8 mouse cellular contexts compared by ENCODE assay signal in the genomic region with DNA sequence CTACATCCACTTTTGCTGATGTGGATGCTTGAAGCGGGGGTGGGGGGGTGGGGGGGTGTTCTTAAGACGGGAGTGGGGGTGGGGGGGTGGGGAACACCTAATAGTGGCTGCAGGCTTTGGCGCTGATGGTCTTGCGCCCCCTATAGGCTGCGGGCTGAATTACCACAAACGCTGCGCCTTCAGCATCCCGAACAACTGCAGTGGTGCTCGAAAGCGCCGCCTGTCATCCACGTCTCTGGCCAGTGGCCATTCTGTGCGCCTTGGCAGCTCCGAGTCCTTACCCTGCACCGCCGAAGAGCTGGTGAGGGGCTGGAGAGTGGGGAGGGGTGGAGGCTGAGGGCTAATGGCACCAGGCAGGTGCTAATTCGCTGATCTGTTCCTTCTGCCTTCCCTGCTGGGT. TPM values are rescaled to one million over a fixed set of nuclear protein-coding genes. Genes with fewer than 3 reads are reported as not detected.
DNase-seq lines count a peak whose midpoint lies in the region; ATAC-seq and TF ChIP-seq lines count a peak whose summit lies in the region.

No protein-coding gene starts in this region.

- no peak for TF ChIP-seq POLR2A in kidney, adult 2 months (IDR thresholded peaks at IDR 0.05; ENCODE audit: low read depth, low read length)

- H3K9ac ChIP-seq in kidney, embryonic 14.5 days (ENCODE audit: low read depth, low read length): no peak overlapping the region
- no peak overlapping the region for H3K9ac ChIP-seq in heart, postnatal 0 days (replicated peaks; ENCODE audit: low read depth, low read length)
- H3K9ac ChIP-seq in limb, embryonic 11.5 days (ENCODE audit: low read length): no peak overlapping the region

- WGBS in kidney, adult 2 months: 48% methylated on average over 17 of the region's 17 CpGs
- 36% methylated on average over 16 of the region's 17 CpGs for WGBS in kidney, embryonic 14.5 days
- 38% methylated on average over 17 of the region's 17 CpGs for WGBS in heart, postnatal 0 days
- 27% methylated on average over 17 of the region's 17 CpGs for WGBS in limb, embryonic 11.5 days

- H3K4me2 ChIP-seq in kidney, embryonic 14.5 days (replicated peaks; ENCODE audit: low read depth, low read length): no peak overlapping the region
- no peak overlapping the region for H3K4me2 ChIP-seq in heart, postnatal 0 days (ENCODE audit: low read depth, low read length)
- no peak overlapping the region for H3K4me2 ChIP-seq in limb, embryonic 11.5 days (ENCODE audit: low read depth, severe bottlenecking)

- no peaks in the 10 kb centered on the region for H3K9me3 ChIP-seq in kidney, embryonic 14.5 days (ENCODE audit: control insufficient read depth, low read length)
- H3K9me3 ChIP-seq in G1E (replicated peaks): no peaks in the 10 kb centered on the region
- no peaks in the 10 kb centered on the region for H3K9me3 ChIP-seq in heart, postnatal 0 days (replicated peaks; ENCODE audit: control insufficient read depth, low read length)
- no peaks in the 10 kb centered on the region for H3K9me3 ChIP-seq in limb, embryonic 11.5 days (ENCODE audit: control insufficient read depth, low read length)

- H3K27me3 ChIP-seq in kidney, adult 2 months (replicated peaks; ENCODE audit: control insufficient read depth, insufficient read depth, low read length): no peaks in the 10 kb centered on the region
- no peaks in the 10 kb centered on the region for H3K27me3 ChIP-seq in kidney, embryonic 14.5 days (ENCODE audit: control insufficient read depth, insufficient read depth, low read length)
- H3K27me3 ChIP-seq in G1E (ENCODE audit: insufficient read depth, low read length): no peaks in the 10 kb centered on the region
- no peaks in the 10 kb centered on the region for H3K27me3 ChIP-seq in heart, postnatal 0 days (ENCODE audit: control insufficient read depth, insufficient read depth, low read length)
- H3K27me3 ChIP-seq in limb, embryonic 11.5 days (ENCODE audit: control insufficient read depth, insufficient read depth, low read length): no peaks in the 10 kb centered on the region

- H3K36me3 ChIP-seq in kidney, adult 2 months (ENCODE audit: control insufficient read depth, insufficient read depth, low read length): no peaks in the 10 kb centered on the region
- H3K36me3 ChIP-seq in kidney, embryonic 14.5 days (ENCODE audit: control insufficient read depth, insufficient read depth, low read length): peaks cover 43% of the 10 kb centered on the region
- peaks cover 65% of the 10 kb centered on the region for H3K36me3 ChIP-seq in G1E (replicated peaks)
- H3K36me3 ChIP-seq in heart, postnatal 0 days (replicated peaks; ENCODE audit: control insufficient read depth, insufficient read depth, low read length): peaks cover 54% of the 10 kb centered on the region
- H3K36me3 ChIP-seq in limb, embryonic 11.5 days (ENCODE audit: control insufficient read depth, insufficient read depth, low read length): peaks cover 17% of the 10 kb centered on the region; the same call in 1 of the 2 replicates

- H3K4me3 ChIP-seq in kidney, adult 2 months (ENCODE audit: insufficient read depth, low read depth, low read length): no peak overlapping the region
- H3K4me3 ChIP-seq in kidney, embryonic 14.5 days (ENCODE audit: low read length): no peak overlapping the region
- no peak overlapping the region for H3K4me3 ChIP-seq in G1E (ENCODE audit: low read depth, low read length)
- H3K4me3 ChIP-seq in heart, postnatal 0 days (ENCODE audit: low read depth, low read length): no peak overlapping the region
- no peak overlapping the region for H3K4me3 ChIP-seq in limb, embryonic 11.5 days (ENCODE audit: low read depth, low read length)

- peak; percentile 59 for TF ChIP-seq CTCF in kidney, adult 2 months (conservative IDR thresholded peaks at IDR 0.05; ENCODE audit: insufficient read depth, insufficient read length, low read depth, low read length)
- peak; percentile 53; the same call in 1 of the 2 replicates for TF ChIP-seq CTCF in G1E (IDR thresholded peaks at IDR 0.05; ENCODE audit: low read depth, low read length)
- TF ChIP-seq CTCF in heart, postnatal 0 days (IDR thresholded peaks at IDR 0.05; ENCODE audit: low read depth): peak; percentile 46

- ATAC-seq in kidney, embryonic 14.5 days (ENCODE audit: low FRiP score, low TSS enrichment): no peak
- no peak for ATAC-seq in G1E (ENCODE audit: extremely low read depth, insufficient number of reproducible peaks, low FRiP score, poor library complexity, severe bottlenecking)
- no peak for ATAC-seq in heart, postnatal 0 days (ENCODE audit: insufficient read depth, low read depth)
- ATAC-seq in limb, embryonic 11.5 days (ENCODE audit: insufficient number of reproducible peaks, low FRiP score, low TSS enrichment, low read depth): no peak

- no peak overlapping the region for H3K27ac ChIP-seq in kidney, adult 2 months (ENCODE audit: insufficient read depth, low read depth, low read length)
- H3K27ac ChIP-seq in kidney, embryonic 14.5 days (ENCODE audit: low read depth, low read length): no peak overlapping the region
- H3K27ac ChIP-seq in heart, postnatal 0 days (ENCODE audit: low read depth): no peak overlapping the region
- H3K27ac ChIP-seq in limb, embryonic 11.5 days (replicated peaks; ENCODE audit: low read depth, low read length): no peak overlapping the region

- no peak for TF ChIP-seq EP300 in heart, postnatal 0 days (IDR thresholded peaks at IDR 0.05; ENCODE audit: low read depth)

- DNase-seq in kidney, adult 2 months: peak; percentile 48
- DNase-seq in G1E (ENCODE audit: low spot score) (no peak), adipocyte (ENCODE audit: low spot score) (no peak)
- DNase-seq in cerebellum, adult 9-11 months: peak; percentile 81
- no peak for DNase-seq in heart, postnatal 0 days (ENCODE audit: low spot score)
- DNase-seq in limb, embryonic 11.5 days (ENCODE audit: low spot score): peak; percentile 67
- peak; percentile 70 for DNase-seq in right cerebral cortex, postnatal 14 days

- H3K4me1 ChIP-seq in kidney, adult 2 months (ENCODE audit: control insufficient read depth, insufficient read depth, low read length): no peaks in the 10 kb centered on the region
- H3K4me1 ChIP-seq in kidney, embryonic 14.5 days (ENCODE audit: control insufficient read depth, insufficient read depth, low read length): peaks cover 12% of the 10 kb centered on the region
- peaks cover 33% of the 10 kb centered on the region for H3K4me1 ChIP-seq in G1E (ENCODE audit: insufficient read depth, low read depth, low read length)
- peaks cover 8% of the 10 kb centered on the region; the same call in 1 of the 2 replicates for H3K4me1 ChIP-seq in heart, postnatal 0 days (ENCODE audit: control insufficient read depth, insufficient read depth)
- peaks cover 18% of the 10 kb centered on the region for H3K4me1 ChIP-seq in limb, embryonic 11.5 days (ENCODE audit: control insufficient read depth, insufficient read depth, low read length)

RNA-seq across cellular contexts. Expression of a gene that starts 5.9 kb away (rescaled TPM):
- polyA plus RNA-seq in kidney, adult 2 months (2012; rRNA removed): 18.3 and 23.3 TPM in 2 replicates
- 10.9 and 15.7 TPM in 2 replicates for polyA plus RNA-seq in kidney, embryonic 14.5 days (2014; fragmentation: Nextera tagmentation; extraction: Ambion mirVana)
- total RNA-seq in G1E (2014; fragmentation: Nextera tagmentation) (23.6 and 28.7 TPM in 2 replicates), G1E (2017) (3.9 and 4.4 TPM in 2 replicates)
- 13.6 and 22.4 TPM in 2 replicates for polyA plus RNA-seq in G1E (2012)
- total RNA-seq in heart, postnatal 0 days (2014; rRNA removed; ENCODE audit: low replicate concordance): 10.6 and 13.4 TPM in 2 replicates
- 8.3 and 8.8 TPM in 2 replicates for polyA plus RNA-seq in heart, postnatal 0 days (2015; fragmentation: Nextera tagmentation; extraction: Ambion mirVana)
- 16.6 and 16.8 TPM in 2 replicates for polyA plus RNA-seq in limb, embryonic 11.5 days (2014; fragmentation: Nextera tagmentation; extraction: Ambion mirVana)

RNA-seq across cellular contexts. Expression of a gene that starts 26.5 kb away (rescaled TPM):
- 5.5 and 7.5 TPM in 2 replicates for polyA plus RNA-seq in kidney, adult 2 months (2012; rRNA removed)
- 5.1 and 6.4 TPM in 2 replicates for polyA plus RNA-seq in kidney, embryonic 14.5 days (2014; fragmentation: Nextera tagmentation; extraction: Ambion mirVana)
- total RNA-seq in G1E (2014; fragmentation: Nextera tagmentation) (0.30 TPM in 1 of 2 replicates, not detected in the other), G1E (2017) (0.05 and 0.12 TPM in 2 replicates)
- 0.28 and 0.30 TPM in 2 replicates for polyA plus RNA-seq in G1E (2012)
- 63.9 and 69.6 TPM in 2 replicates for total RNA-seq in heart, postnatal 0 days (2014; rRNA removed; ENCODE audit: low replicate concordance)
- 3.8 TPM in 2 replicates for polyA plus RNA-seq in heart, postnatal 0 days (2015; fragmentation: Nextera tagmentation; extraction: Ambion mirVana)
- polyA plus RNA-seq in limb, embryonic 11.5 days (2014; fragmentation: Nextera tagmentation; extraction: Ambion mirVana): 14.6 and 15.7 TPM in 2 replicates

RNA-seq across cellular contexts. Expression of a gene that starts 32.0 kb away (rescaled TPM):
- polyA plus RNA-seq in kidney, adult 2 months (2012; rRNA removed): 31.0 and 33.9 TPM in 2 replicates
- polyA plus RNA-seq in kidney, embryonic 14.5 days (2014; fragmentation: Nextera tagmentation; extraction: Ambion mirVana): 23.6 and 31.1 TPM in 2 replicates
- total RNA-seq in G1E (2014; fragmentation: Nextera tagmentation): 12.3 and 18.0 TPM in 2 replicates
- total RNA-seq in G1E (2017): 10.5 and 11.3 TPM in 2 replicates
- 30.6 and 32.9 TPM in 2 replicates for polyA plus RNA-seq in G1E (2012)
- 40.4 and 54.2 TPM in 2 replicates for total RNA-seq in heart, postnatal 0 days (2014; rRNA removed; ENCODE audit: low replicate concordance)
- 28.0 and 28.9 TPM in 2 replicates for polyA plus RNA-seq in heart, postnatal 0 days (2015; fragmentation: Nextera tagmentation; extraction: Ambion mirVana)
- 25.4 and 29.3 TPM in 2 replicates for polyA plus RNA-seq in limb, embryonic 11.5 days (2014; fragmentation: Nextera tagmentation; extraction: Ambion mirVana)

RNA-seq across cellular contexts. Expression of a gene that starts 32.9 kb away (rescaled TPM):
- 94.4 and 116 TPM in 2 replicates for polyA plus RNA-seq in kidney, adult 2 months (2012; rRNA removed)
- polyA plus RNA-seq in kidney, embryonic 14.5 days (2014; fragmentation: Nextera tagmentation; extraction: Ambion mirVana): 75.5 and 111 TPM in 2 replicates
- 40.3 and 67.7 TPM in 2 replicates for total RNA-seq in G1E (2014; fragmentation: Nextera tagmentation)
- 33.8 and 38.9 TPM in 2 replicates for total RNA-seq in G1E (2017)
- 62.4 and 64.4 TPM in 2 replicates for polyA plus RNA-seq in G1E (2012)
- total RNA-seq in heart, postnatal 0 days (2014; rRNA removed; ENCODE audit: low replicate concordance): 128 and 148 TPM in 2 replicates
- 55.5 and 61.1 TPM in 2 replicates for polyA plus RNA-seq in heart, postnatal 0 days (2015; fragmentation: Nextera tagmentation; extraction: Ambion mirVana)
- polyA plus RNA-seq in limb, embryonic 11.5 days (2014; fragmentation: Nextera tagmentation; extraction: Ambion mirVana): 125 and 128 TPM in 2 replicates

RNA-seq across cellular contexts. Expression of a gene that starts 43.0 kb away (rescaled TPM):
- 3.6 and 3.7 TPM in 2 replicates for polyA plus RNA-seq in kidney, adult 2 months (2012; rRNA removed)
- polyA plus RNA-seq in kidney, embryonic 14.5 days (2014; fragmentation: Nextera tagmentation; extraction: Ambion mirVana): 7.5 TPM in 2 replicates
- total RNA-seq in G1E (2014; fragmentation: Nextera tagmentation) (not detected in 2 replicates), G1E (2017) (0.23 TPM in 1 of 2 replicates, not detected in the other)
- polyA plus RNA-seq in G1E (2012): not detected in 2 replicates
- 0.27 and 4.0 TPM in 2 replicates for total RNA-seq in heart, postnatal 0 days (2014; rRNA removed; ENCODE audit: low replicate concordance)
- 1.7 and 2.5 TPM in 2 replicates for polyA plus RNA-seq in heart, postnatal 0 days (2015; fragmentation: Nextera tagmentation; extraction: Ambion mirVana)
- 13.9 and 15.9 TPM in 2 replicates for polyA plus RNA-seq in limb, embryonic 11.5 days (2014; fragmentation: Nextera tagmentation; extraction: Ambion mirVana)

Comparison
In these comparisons a context has a peak if more than half of its experiments do, and no peak if none do; other contexts are left out.
1. DNase-seq: peak in kidney, adult 2 months (single experiment), cerebellum, adult 9-11 months (single experiment), limb, embryonic 11.5 days (single experiment) and right cerebral cortex, postnatal 14 days (single experiment); none in G1E (single experiment), heart, postnatal 0 days (single experiment) and adipocyte (single experiment).
2. Peak in every context shown above with its lines, with median percentiles within 50 percentile points of each other: CTCF ChIP-seq.